Mouse (Mus musculus) C2C12 (cell line): ENCODE measurements at regions not wholly inside any gene's neighbourhood (a gene's known extent, or its start where the extent isn't known, plus 50 kb on each side); places are given as distances from the start of the nearest gene placed in this dataset.

Source experiments
- H3K27me3 ChIP-seq: one replicate; pipeline ENCODE4 v1.6.1; 2011; ENCODE audit not compliant: control insufficient read depth, insufficient read depth, insufficient read length
- H3K36me3 ChIP-seq: one replicate; pipeline ENCODE4 v1.6.1; 2011; ENCODE audit not compliant: control insufficient read depth, insufficient read depth
- H3K4me3 ChIP-seq: one replicate; pipeline ENCODE4 v1.5.1; 2011; ENCODE audit warnings: mild to moderate bottlenecking, control low read depth; ENCODE audit not compliant: poor library complexity, insufficient read depth, severe bottlenecking
- H3K79me2 ChIP-seq: one replicate; pipeline ENCODE4 v1.6.1; 2011; ENCODE audit not compliant: control insufficient read depth, insufficient read depth
- H3K79me3 ChIP-seq: one replicate; pipeline ENCODE4 v1.6.1; 2011; ENCODE audit warnings: low read depth, control low read depth
- H3ac ChIP-seq: one replicate; pipeline ENCODE3; 2011; ENCODE audit warnings: low read depth; ENCODE audit not compliant: control insufficient read depth, insufficient read length
- CEBPB ChIP-seq: IDR thresholded peaks from one replicate; pipeline ENCODE4 v1.6.1; 2011; ENCODE audit warnings: low read depth, mild to moderate bottlenecking, control low read depth, moderate library complexity
- CTCF ChIP-seq: IDR thresholded peaks from one replicate; pipeline ENCODE4 v1.5.1; 2011; ENCODE audit not compliant: control insufficient read depth, insufficient read depth, insufficient read length
- FOSL1 ChIP-seq: IDR thresholded peaks from one replicate; pipeline ENCODE4 v1.8.0; 2011; ENCODE audit warnings: mild to moderate bottlenecking, low read length; ENCODE audit not compliant: poor library complexity, insufficient read depth, severe bottlenecking
- MAX ChIP-seq: IDR thresholded peaks from one replicate; pipeline ENCODE4 v1.6.1; 2011; ENCODE audit warnings: mild to moderate bottlenecking, control low read depth
- MYOD1 ChIP-seq: IDR thresholded peaks from one replicate; pipeline ENCODE4 v1.6.1; 2011; ENCODE audit warnings: low read depth; ENCODE audit not compliant: control insufficient read depth, insufficient read length
- MYOG ChIP-seq: IDR thresholded peaks from one replicate; pipeline ENCODE4 v1.6.1; 2011; ENCODE audit not compliant: control insufficient read depth, insufficient read length; ENCODE audit errors: extremely low read depth
- USF1 ChIP-seq: IDR thresholded peaks from one replicate; pipeline ENCODE4 v1.6.1; 2011; ENCODE audit warnings: low read depth, mild to moderate bottlenecking, control low read depth, moderate library complexity

DNA sequence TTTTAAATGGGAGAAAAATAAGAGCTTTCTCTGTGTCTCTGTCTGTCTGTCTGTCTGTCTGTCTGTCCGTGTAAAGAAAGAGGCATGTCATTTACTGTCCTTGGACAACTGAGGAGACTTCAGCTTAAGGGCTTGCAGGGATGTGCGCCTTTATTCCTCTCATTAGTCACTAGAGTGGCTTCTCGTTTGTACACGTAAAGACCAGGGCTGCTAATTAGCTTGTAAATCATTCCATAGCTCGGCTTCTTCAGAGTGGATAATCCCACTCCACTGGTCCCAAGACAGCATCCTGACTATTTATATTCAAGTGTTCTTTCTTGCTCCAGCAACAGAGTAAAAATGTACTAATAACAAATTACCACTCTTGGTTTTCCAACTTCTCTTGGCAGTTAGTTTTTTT is 104.1 kb upstream of the Rgs17 start:
- Histone ChIP-seq H3K4me3 (no peak overlapping the region), H3K79me3 (no peaks in the 10 kb centered on the region), H3ac (no peak overlapping the region), H3K36me3 (no peaks in the 10 kb centered on the region), H3K27me3 (no peaks in the 10 kb centered on the region), H3K79me2 (no peaks in the 10 kb centered on the region)
- TF ChIP-seq CEBPB (no peak), MAX (no peak), USF1 (no peak), CTCF (no peak), MYOG (no peak), MYOD1 (no peak), FOSL1 (no peak)

GRCm38 (mm10) chr10:6022609-6023283 is 100.5 kb upstream of the Rgs17 start:
- TF ChIP-seq CEBPB (no peak), MYOD1 (no peak), MAX (no peak), MYOG (no peak), USF1 (no peak), CTCF (no peak)
- Histone ChIP-seq H3K4me3 (no peak overlapping the region), H3K79me2 (no peaks in the 10 kb centered on the region), H3K36me3 (no peaks in the 10 kb centered on the region), H3ac (no peak overlapping the region), H3K79me3 (no peaks in the 10 kb centered on the region), H3K27me3 (no peaks in the 10 kb centered on the region)

- Histone ChIP-seq H3K36me3 (no peaks in the 10 kb centered on the region), H3K79me3 (no peaks in the 10 kb centered on the region), H3K4me3 (no peak overlapping the region), H3K27me3 (no peaks in the 10 kb centered on the region), H3ac (no peak overlapping the region), H3K79me2 (no peaks in the 10 kb centered on the region)
- no peak for TF ChIP-seq MYOD1
- no peak for TF ChIP-seq MYOG
- TF ChIP-seq USF1 = no peak
- no peak for TF ChIP-seq CTCF
- no peak for TF ChIP-seq MAX
- TF ChIP-seq CEBPB = no peak
- no peak for TF ChIP-seq FOSL1
These were observed 98.9 kb upstream of the Rgs17 start for GRCm38 (mm10) chr10:6020944-6021684.

GRCm38 (mm10) chr10:6013743-6014142 is 91.5 kb upstream of the Rgs17 start:
- Histone ChIP-seq H3K4me3 (no peak overlapping the region), H3K27me3 (no peaks in the 10 kb centered on the region), H3K79me2 (no peaks in the 10 kb centered on the region), H3ac (no peak overlapping the region), H3K36me3 (no peaks in the 10 kb centered on the region), H3K79me3 (no peaks in the 10 kb centered on the region)
- TF ChIP-seq CEBPB = no peak
- no peak for TF ChIP-seq FOSL1
- no peak for TF ChIP-seq MYOD1
- TF ChIP-seq USF1 = no peak

- H3K36me3 ChIP-seq = no peaks in the 10 kb centered on the region
- H3K79me3 ChIP-seq = no peaks in the 10 kb centered on the region
- no peaks in the 10 kb centered on the region for H3K79me2 ChIP-seq
- H3ac ChIP-seq = no peak overlapping the region
- TF ChIP-seq MYOG (no peak), CEBPB (no peak), CTCF (no peak), MYOD1 (no peak), MAX (no peak), USF1 (no peak), FOSL1 (no peak)
- H3K27me3 ChIP-seq = no peaks in the 10 kb centered on the region
- H3K4me3 ChIP-seq = no peak overlapping the region
These were observed 89.3 kb upstream of the Rgs17 start for GRCm38 (mm10) chr10:6011541-6011940.

DNA sequence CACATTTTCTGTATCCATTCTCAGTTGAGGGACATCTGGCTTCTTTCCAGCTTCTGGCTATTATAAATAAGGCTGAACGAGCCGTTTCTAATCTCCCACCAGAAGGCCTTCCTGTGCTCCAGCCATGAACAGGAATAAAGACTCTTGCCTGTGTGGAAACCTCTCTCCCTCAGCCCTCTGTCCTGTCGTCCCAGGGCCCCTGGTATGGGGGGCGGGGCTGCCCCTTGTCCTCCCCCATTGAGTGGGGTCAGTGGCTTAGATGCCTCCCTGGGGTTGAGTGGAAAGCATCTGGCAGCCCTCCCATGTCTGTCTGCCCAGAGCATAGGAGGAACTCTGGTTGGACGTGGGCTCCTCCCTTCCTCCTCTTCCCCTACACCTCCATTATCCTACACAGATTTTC is 88.8 kb upstream of the Rgs17 start:
- Histone ChIP-seq H3K79me2 (no peaks in the 10 kb centered on the region), H3K36me3 (no peaks in the 10 kb centered on the region), H3K27me3 (no peaks in the 10 kb centered on the region), H3K4me3 (no peak overlapping the region), H3ac (no peak overlapping the region), H3K79me3 (no peaks in the 10 kb centered on the region)
- TF ChIP-seq MYOD1 (no peak), MYOG (no peak), MAX (no peak), USF1 (no peak), FOSL1 (no peak), CEBPB (no peak)
